Mouse (Mus musculus) ES-E14 (cell line): ENCODE data around the gene Rap1gap2.

Experiments
- CHD2 ChIP-seq: IDR thresholded peaks from 2 replicates; pipeline ENCODE4 v1.6.1; 2014; ENCODE audit warnings: mild to moderate bottlenecking, low read depth, low read length, inconsistent platforms
- HCFC1 ChIP-seq: IDR thresholded peaks from 2 replicates; pipeline ENCODE4 v1.6.1; 2012; ENCODE audit warnings: low read length, inconsistent platforms, borderline replicate concordance; ENCODE audit not compliant: insufficient read depth
- MAFK ChIP-seq: IDR thresholded peaks from 2 replicates; pipeline ENCODE4 v1.6.1; 2014; ENCODE audit warnings: mild to moderate bottlenecking, low read depth, low read length, inconsistent platforms; ENCODE audit not compliant: insufficient read depth
- ZC3H11A ChIP-seq: IDR thresholded peaks from 2 replicates; pipeline ENCODE4 v1.6.1; 2012; ENCODE audit warnings: low read depth, mild to moderate bottlenecking, inconsistent platforms, low read length, borderline replicate concordance
- ZNF384 ChIP-seq: IDR thresholded peaks from 2 replicates; pipeline ENCODE4 v1.6.1; 2012; ENCODE audit warnings: low read depth, low read length, inconsistent platforms

GRCm38 (mm10) chr11:74426306-74426705, 184.4 kb downstream of the Rap1gap2 start:
- no peak for TF ChIP-seq HCFC1
- no peak for TF ChIP-seq CHD2
- no peak for TF ChIP-seq ZC3H11A
- no peak for TF ChIP-seq MAFK
- TF ChIP-seq ZNF384: no peak
